Mouse (Mus musculus) thymus, postnatal 36 days (tissue): ENCODE measurements at regions not wholly inside any gene's neighbourhood (a gene's known extent, or its start where the extent isn't known, plus 50 kb on each side); places are given as distances from the start of the nearest gene placed in this dataset.

ENCODE experiments used
- DNase-seq, 2 experiments: peaks; one replicate each; pipeline ENCODE4 v3.0.0; 2022; ENCODE audit warnings: mixed read lengths in 2 of 2

DNA sequence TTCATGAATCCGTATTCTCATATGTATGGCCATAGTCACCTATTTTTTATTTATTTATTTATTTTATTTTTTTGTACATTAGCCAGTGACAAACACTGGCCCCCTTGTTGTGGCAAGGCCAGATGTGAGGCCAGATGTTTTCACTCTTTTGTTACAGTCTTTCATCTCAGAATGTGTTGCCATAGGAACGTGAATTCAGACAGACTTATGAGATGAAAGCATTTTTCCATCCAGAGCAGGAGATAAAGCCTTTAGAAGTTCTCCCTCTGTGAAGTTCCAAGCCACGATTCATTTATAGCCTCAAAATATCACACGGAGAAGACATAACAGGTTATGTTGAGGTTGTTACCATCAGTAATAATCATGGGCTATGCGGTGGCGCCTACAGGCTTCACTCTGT is 220.9 kb downstream of the Arpp21 start:
- DNase-seq, result no peak

GRCm38 (mm10) chr9:111994401-111994800 is 241.3 kb downstream of the Arpp21 start:
- DNase-seq, result no peak

GRCm38 (mm10) chr9:111993844-111994243 is 241.9 kb downstream of the Arpp21 start:
- no peak for DNase-seq

- no peak for DNase-seq
These were observed 245.7 kb downstream of the Arpp21 start for GRCm38 (mm10) chr9:111990060-111990459.

- no peak for DNase-seq
These were observed 272.2 kb downstream of the Arpp21 start for GRCm38 (mm10) chr9:111963405-111964037.

- DNase-seq, result no peak
These were observed 267.7 kb upstream of the Stac start for GRCm38 (mm10) chr9:111957799-111958198.

DNA sequence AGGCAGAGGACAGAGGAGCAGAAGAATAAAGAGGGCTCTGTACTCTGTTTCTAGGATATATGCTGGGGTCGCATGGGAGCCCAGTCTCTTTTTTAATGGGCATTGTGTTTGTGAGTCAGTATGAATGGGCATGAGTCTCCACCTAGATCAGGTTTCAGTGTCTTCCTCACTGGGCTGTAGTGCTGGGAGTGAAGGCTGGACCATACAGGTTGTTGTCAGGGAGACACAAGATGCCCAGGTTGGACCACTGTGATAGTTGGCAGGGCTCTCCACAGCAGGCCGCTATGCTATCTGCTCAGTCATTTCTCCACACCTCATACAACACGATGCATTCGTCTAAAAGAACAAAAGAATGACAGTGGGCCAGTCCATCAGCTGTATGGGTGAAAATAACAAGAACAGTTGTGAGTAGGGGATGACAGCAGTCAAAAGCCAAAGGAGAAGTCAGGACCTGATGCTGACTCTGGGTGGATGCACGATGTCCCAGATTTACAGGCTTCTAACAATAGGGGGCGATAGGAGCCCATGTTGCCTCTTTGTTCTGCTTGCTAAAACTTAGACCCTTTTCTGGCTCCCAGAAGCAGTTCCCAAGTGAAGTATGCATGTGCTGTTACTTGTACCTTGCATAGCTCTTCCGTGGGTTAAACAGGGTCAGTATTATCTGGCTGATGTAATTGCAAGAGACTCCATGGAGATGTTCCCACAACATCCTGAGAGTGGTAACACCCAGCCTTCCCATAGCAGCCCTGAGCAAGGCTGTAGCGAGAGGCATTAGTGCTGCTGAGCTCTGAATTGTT is 249.3 kb upstream of the Stac start:
- no peak for DNase-seq

DNA sequence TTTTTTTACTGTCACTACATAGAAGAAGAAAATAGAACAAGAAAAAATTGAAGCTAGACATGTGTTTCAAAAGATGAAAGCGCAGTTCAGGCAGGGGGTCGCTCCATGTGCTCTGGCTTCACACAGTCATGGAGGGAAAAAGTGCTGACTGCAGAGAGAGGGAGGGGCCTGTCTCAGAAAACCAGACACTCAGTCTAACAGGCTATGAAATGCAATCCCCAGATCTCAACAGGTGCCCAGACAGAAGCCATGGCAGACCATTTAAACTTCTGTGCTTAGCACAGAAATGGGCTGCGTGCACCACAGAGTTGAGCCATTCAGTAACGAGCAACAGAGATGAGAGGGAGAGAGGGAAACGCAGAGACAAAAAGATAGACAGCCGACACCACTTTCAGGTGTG is 242.3 kb upstream of the Stac start:
- DNase-seq, result no peak

DNA sequence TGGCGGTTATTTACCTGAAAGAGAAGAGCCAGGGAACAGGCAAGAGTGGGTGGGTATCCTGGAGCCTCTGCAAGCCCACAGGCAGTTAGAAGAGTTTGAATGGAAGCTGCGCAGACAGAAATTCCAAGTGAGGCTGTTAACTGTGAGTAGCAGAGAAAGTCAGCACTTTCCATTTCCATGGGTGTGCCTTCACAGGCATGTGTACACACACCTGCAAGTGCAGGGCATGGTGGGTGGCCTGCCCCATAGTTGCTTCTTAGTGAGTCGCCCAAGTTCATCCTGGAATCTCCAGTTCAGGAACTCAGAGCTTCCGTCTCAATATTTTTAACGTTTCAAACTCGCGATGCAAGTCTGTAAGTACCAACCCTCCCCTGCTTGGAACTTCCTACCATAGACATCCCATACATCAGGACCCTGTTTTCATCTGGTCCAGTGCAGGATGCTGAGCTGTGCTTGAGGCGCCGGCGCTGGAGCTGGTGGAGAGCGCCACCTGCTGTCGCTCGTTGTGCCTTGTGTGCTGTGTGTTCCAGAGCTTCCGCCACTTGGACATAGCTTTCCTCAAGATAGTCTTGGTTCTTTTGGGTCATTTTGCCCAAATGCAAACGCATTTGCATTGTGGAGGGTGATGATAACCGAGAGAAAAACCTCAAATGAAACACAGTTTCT is 228.3 kb upstream of the Stac start:
- peak; percentile 23 to 25 for DNase-seq

- peak in 1 of 2 experiments; percentile 4 for DNase-seq
These were observed 226.8 kb upstream of the Stac start for GRCm38 (mm10) chr9:111916684-111917535.

DNA sequence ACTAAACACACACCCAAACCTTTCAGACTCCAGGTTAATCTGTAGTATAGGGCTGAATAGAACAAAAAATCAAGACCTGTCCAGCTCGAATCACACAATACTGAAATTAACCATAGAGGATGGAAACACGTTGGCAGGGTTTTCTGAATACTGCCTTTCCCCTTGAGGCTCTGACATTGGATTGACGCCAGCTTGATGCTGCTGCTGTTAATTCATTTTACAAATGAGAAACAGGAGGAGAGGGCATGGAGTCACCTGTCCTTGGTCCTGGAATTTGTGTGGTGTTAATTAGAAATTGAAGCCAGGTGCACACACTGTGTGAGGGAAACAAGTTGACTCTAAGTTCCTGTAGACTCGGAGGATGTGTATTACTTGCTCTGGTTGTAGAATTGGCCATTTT is 218.7 kb upstream of the Stac start:
- DNase-seq, result no peak

- no peak for DNase-seq
These were observed 210.0 kb upstream of the Stac start for GRCm38 (mm10) chr9:111900196-111900595.

DNA sequence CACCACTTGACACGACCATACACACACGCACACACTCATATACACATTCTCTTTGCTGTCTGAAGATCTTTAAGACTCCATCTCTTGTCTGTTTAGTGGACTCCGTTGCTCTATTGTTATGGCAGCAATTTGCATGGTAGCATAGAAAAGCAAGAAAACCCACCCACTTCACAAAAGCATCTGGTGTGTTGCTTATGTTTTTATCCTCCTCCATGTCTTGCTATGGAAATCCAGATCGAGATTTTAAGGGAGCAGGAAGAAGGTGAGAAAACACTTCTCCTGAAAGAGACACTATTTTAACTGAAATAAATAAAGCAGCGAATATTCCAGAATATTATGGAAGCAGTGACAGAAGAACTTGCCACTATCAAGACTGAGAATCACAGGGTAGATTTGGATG is 207.5 kb upstream of the Stac start:
- no peak for DNase-seq

GRCm38 (mm10) chr9:111879710-111880109 is 189.6 kb upstream of the Stac start:
- DNase-seq, result no peak

GRCm38 (mm10) chr9:111876846-111877245 is 186.7 kb upstream of the Stac start:
- no peak for DNase-seq

- no peak for DNase-seq
These were observed 180.3 kb upstream of the Stac start for GRCm38 (mm10) chr9:111870466-111870865.

DNA sequence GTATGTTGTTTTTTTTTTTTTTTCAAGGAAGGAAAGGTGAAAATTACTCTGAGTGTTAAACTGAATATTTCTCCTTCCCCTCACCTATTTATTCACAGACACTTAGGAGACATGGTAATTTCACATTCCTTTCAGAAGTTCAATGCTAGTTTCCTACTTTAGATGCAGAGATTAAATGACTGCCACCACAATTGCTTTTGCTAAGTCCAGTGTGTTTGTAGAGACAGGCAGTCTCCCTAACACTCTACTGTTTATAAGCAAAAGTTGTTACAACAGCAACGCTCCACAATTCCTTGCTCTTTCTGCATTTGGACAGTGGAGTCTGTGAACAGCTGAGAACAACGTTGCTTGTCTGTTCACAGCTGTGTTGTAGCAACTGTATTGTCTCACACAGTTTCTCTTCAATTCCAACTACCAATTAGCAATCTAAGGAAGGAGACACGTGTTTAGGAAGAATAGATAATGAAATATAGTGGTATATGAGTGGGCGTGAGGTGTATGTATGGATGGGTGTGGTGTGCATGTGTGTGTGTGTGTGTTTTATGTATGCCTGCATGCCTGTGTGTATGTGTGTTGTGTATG is 179.7 kb upstream of the Stac start:
- DNase-seq, result no peak

DNA sequence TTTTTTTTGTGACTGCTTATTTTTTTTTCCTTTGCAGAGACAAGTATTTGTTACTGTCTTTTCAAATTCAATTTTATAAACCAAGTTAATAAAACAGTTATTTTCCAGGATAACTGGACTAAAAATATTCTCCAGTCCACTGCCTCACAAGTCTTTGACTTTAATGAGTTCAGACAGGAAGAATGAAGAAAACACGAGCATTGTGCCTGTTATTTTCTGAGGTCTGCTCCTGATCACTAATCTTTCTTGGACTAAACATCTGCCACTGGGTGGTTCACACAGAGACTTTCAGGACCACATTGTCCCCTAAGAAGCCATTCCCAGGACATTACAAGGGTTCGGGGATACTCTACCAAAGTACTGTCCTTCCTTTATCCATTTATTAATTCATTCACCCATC is 167.9 kb upstream of the Stac start:
- DNase-seq, result no peak

DNA sequence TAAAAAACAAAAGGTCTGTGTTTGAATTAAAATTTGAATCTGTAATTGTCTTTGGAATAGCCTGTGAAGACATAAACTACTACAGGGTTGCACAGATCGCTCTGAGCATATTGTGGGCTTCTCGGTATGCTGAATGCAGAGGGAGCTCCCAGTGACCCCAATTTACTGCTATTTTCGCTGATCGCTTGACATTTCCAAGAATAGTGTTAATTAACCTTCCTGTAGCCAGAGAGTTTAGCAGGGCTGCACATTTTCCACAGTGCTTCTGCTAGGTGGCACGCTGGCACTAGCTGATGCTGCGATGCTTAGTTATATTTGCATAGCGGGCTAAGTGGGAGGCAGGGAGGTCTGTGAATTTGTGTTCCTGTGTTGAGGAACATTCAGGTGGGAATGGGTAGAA is 164.8 kb upstream of the Stac start:
- DNase-seq, result no peak

DNA sequence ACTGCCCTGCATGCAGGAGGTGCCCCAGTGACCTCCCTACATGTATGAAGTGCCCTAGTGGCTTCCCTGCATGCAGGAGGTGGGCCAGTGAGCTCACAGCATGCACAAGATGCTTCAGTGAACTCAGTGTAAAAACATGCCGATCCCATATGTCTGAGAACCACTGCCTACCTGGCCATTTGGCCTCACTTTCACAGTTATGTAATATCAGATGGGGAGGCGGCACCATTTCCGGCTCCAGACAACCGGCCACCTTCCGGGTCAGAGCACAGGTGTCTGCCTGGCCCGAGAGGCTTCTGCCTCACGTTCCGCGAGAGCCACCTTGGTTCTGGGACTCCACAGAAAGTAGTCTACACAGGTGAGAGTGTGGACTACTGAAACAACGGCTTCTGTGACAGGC is 156.2 kb upstream of the Stac start:
- DNase-seq, result no peak

DNA sequence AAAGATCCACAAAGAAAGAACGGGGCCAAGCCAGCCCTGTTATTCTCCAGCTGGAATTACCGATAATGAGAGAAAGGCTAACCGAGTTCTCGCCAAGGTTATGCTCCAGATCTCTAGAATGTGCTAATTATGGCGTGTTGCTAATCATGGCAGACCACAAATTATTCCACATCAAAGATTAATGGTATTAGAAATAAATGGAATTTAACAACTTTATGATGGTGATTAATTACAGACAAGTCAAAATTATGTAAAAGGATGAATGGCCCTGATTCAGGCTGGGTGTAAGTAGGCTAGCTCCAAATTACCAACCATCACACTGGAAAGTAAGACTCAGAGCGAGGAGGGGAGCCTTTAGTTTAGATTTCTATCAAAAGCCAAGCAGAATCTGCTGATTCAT is 151.0 kb upstream of the Stac start:
- DNase-seq, result no peak

- no peak for DNase-seq
These were observed 148.1 kb upstream of the Stac start for GRCm38 (mm10) chr9:111838069-111838820.
